Mouse (Mus musculus) kidney, postnatal 36 days (tissue): ENCODE measurements around the gene Cdk7.
"Not testable (repeated sequence)": the region's sequence is repeated elsewhere in the genome, so short reads cannot be mapped to it uniquely, and the experiment has no call there.

ENCODE experiments used
- DNase-seq, 2 experiments: peaks; one replicate each; pipeline ENCODE4 v3.0.0; 2021 to 2022; ENCODE audit warnings: mixed read lengths in 2 of 2

The Cdk7 gene

GRCm38 (mm10) chr13:100730861-100731176 lies at the start of gene Cdk7:
Gene Cdk7 (minus strand): TSS chr13:100730939.
- DNase-seq: peak; percentile 95 to 96

DNA sequence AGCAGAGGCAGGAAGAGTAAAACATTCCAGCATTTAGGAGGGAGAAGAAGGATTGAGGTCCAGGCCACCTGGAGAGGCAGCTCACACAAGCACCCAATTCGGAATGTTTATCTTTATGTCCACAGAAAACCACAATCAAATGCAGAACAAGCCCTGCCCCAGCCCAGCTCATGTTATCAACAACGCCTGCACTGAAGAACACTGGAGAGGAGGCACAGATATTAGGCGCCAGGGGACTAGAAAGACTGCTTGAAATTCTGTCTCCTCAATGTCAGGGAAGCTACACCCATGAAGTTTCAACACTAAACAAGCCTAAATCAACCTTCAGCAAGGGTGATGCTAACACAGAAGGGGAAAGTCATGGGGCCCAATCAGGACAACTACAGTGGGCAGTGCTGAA lies 46.8 kb upstream of the Cdk7 start:
- no peak for DNase-seq

- DNase-seq: no peak
Measured at GRCm38 (mm10) chr13:100776710-100777109, 46.0 kb upstream of the Cdk7 start.

- DNase-seq: no peak
Measured at GRCm38 (mm10) chr13:100776056-100776419, 45.3 kb upstream of the Cdk7 start.

- peak; percentile 91 to 94 for DNase-seq
Measured at GRCm38 (mm10) chr13:100775252-100776055, 44.7 kb upstream of the Cdk7 start, which contains the start of gene Cenph. Gene Cenph (minus strand): TSS chr13:100775899.

GRCm38 (mm10) chr13:100774704-100775103 lies 44.0 kb upstream of the Cdk7 start:
- DNase-seq: no peak

DNA sequence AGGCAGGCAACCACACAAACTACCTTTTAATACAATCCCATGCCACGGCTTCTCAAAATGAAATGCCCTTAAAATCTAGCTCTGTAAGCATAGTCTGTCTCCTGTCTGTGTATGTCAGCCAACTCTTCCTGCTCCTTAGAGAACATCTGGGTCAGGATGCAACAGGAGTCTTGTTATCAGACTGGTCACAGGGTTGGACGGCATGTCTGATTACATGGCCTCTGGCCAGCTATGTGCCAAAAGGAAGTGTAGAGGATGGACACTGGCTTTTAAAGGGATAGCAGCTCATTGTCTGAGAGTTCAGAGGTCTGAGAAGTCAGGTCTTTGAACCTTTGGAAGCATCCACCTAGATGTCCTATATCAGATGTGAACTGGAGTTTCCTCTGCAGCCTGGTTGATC lies 24.6 kb upstream of the Cdk7 start:
- DNase-seq: no peak

DNA sequence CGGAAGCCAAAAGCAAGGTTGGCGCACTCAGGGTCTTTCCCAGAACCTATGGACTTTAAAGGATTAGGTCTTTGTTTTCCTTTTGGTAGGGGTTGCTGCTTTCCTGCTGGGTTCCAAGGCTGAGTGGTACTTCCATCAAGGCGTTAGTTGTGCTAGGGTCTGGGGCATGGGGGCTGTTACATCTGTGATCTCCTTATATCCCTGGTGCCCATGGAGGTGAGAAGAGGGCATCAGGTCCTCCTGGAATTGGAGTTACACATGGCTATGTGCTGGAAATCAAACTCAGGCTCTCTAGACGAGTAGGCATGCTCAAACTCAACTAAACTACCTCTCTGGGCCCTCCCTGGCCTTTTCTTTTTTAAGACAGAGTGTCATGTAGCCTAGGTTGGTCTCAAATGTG lies 23.4 kb upstream of the Cdk7 start:
- DNase-seq: no peak

GRCm38 (mm10) chr13:100753011-100753410 lies 22.3 kb upstream of the Cdk7 start:
- DNase-seq: no peak

- DNase-seq: no peak
Measured at GRCm38 (mm10) chr13:100752529-100752928, 21.8 kb upstream of the Cdk7 start.

- DNase-seq: no peak
Measured at GRCm38 (mm10) chr13:100751402-100751801, 20.7 kb upstream of the Cdk7 start.

- DNase-seq: no peak
Measured at GRCm38 (mm10) chr13:100750799-100751198, 20.1 kb upstream of the Cdk7 start.

GRCm38 (mm10) chr13:100748638-100749037 lies 17.9 kb upstream of the Cdk7 start:
- peak in 1 of 2 experiments; percentile 9 for DNase-seq

- no peak for DNase-seq
Measured at GRCm38 (mm10) chr13:100746090-100746489, 15.4 kb upstream of the Cdk7 start.

GRCm38 (mm10) chr13:100744036-100744744 lies 13.5 kb upstream of the Cdk7 start, which contains the start of gene Mrps36:
Gene Mrps36 (minus strand): TSS chr13:100744659.
- DNase-seq: peak; percentile 97

GRCm38 (mm10) chr13:100743346-100744035 lies 12.8 kb upstream of the Cdk7 start:
- DNase-seq: peak; percentile 36 to 50

- DNase-seq: peak in 1 of 2 experiments; percentile 15
Measured at GRCm38 (mm10) chr13:100742831-100743230, 12.1 kb upstream of the Cdk7 start.

- DNase-seq: no peak
Measured at GRCm38 (mm10) chr13:100732756-100733155, 2.0 kb upstream of the Cdk7 start.

DNA sequence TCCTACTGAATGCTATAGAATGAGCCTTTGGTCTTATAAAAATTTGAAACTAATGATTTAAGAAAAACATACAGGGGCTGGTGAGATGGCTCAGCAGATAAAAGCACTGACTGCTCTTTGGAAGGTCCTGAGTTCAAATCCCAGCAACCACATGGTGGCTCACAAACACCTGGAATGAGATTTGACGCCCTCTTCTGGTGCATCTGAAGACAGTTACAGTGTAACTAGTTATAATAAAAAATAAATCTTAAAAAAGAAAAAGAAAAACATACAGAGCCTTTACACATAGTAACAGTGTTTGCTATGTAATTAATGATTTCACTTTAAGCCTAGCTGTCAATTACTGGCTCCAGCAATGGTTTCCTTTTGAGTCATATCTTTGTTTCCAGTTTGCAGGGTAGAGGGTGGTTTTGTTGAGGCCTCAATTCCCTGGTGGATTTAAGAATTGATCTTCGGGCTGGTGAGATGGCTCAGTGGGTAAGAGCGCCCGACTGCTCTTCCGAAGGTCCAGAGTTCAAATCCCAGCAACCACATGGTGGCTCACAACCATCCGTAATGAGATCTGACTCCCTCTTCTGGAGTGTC lies 815 bp upstream of the Cdk7 start:
- DNase-seq: not testable (repeated sequence)

GRCm38 (mm10) chr13:100730153-100730860 lies 432 bp downstream of the Cdk7 start:
- DNase-seq: peak in 1 of 2 experiments; percentile 16

DNA sequence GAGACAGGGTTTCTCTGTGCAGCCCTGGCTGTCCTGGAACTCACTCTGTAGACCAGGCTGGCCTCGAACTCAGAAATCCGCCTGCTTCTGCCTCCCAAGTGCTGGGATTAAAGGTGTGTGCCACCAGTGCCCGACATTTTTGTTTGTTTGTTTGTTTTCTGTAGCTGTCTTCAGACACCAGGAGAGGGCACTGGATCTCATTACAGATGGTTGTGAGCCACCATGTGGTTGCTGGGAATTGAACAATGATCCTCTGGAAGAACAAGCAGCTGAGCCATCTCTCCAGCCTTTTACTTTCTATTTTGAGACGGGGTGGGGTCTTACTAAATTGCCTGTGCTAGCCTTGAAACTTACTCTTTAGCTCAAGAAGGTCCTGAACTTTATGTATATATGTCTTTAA lies 2.2 kb downstream of the Cdk7 start:
- DNase-seq: not testable (repeated sequence)

- no peak for DNase-seq
Measured at GRCm38 (mm10) chr13:100728086-100728485, 2.7 kb downstream of the Cdk7 start.
